Mouse (Mus musculus) left cerebral cortex, postnatal 36 days (tissue): ENCODE results near the gene Umps. TPM values are rescaled to one million over a fixed set of nuclear protein-coding genes. Genes with fewer than 3 reads are reported as not detected.
A peak's percentile ranks its signal among the peaks of the same experiment; 100 is the strongest.

Experiments used
- DNase-seq, 2 experiments: peaks; one replicate each; pipeline ENCODE4 v3.0.0; 2021 to 2022; ENCODE audit warnings: low spot score in 2 of 2, mixed read lengths in 1 of 2
- intact Hi-C: fragments of 180-260 bp; cut with DNase I; formaldehyde crosslinking; loops from one replicate; pipeline ENCODE4 v1.15.1; 2025
- total RNA-seq, 2 experiments: library from RNA; stranded (reverse); gene quantifications; 2 replicates each; pipeline ENCODE4 v1.2.3; 2021

Gene Umps
- total RNA-seq, result 10 to 100 TPM; 12.2 to 15.1 TPM

GRCm38 (mm10) chr16:33966538-33967282 lies at the start of gene Umps:
Gene Umps (minus strand): TSS chr16:33967038.
- DNase-seq, result peak; percentile 81 to 82
- intact Hi-C loops, result no loop called here

DNA sequence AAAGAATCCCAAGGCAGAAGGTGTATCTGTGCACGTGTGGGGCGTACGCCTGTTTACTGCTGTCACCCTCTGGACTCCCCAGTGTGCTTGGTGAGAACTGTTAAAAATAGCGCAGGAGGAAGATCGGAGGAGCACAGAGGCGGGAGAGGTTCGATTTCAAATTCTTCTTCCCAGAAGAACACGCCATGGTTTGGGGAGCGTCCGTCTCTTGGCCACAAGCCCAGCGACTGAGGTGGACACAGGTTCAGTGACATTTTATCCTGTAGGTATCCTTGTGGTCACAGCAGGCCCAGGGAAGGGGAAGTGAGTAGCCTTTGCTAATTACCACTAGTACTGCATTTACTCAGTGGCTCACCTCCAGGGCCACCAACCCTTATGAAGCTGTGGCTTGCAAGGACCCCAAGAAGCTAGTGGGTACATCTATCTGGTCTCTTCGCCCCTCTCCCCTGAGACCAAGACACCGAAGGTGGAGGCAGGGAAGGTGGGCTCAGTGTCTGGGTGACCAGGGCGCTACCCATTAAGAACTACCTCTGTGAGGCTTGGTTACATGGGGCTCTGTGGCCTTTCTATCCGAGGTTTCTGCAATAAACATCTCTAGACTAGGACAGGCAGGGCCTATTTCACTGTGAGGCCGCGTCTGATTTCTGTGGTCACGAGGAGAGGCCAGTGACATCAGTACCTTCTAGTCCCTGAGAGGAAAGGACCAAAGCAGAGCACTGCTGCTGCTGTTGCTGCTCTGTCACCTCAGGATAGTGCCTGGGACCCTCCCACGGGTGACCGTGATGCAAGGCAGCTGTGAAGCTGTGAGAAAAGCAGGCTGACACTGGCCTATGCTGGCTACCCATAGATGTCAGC lies 45.4 kb upstream of the Umps start:
- DNase-seq, result no peak
- intact Hi-C loops, result no loop called here

- no peak for DNase-seq
- intact Hi-C loops, result no loop called here
Observed at GRCm38 (mm10) chr16:34009567-34009966, 42.7 kb upstream of the Umps start.

GRCm38 (mm10) chr16:34005986-34006385 lies 39.1 kb upstream of the Umps start:
- no peak for DNase-seq
- intact Hi-C loops, result no loop called here

GRCm38 (mm10) chr16:34004128-34004578 lies 37.3 kb upstream of the Umps start:
- intact Hi-C loops, result no loop called here
- no peak for DNase-seq

DNA sequence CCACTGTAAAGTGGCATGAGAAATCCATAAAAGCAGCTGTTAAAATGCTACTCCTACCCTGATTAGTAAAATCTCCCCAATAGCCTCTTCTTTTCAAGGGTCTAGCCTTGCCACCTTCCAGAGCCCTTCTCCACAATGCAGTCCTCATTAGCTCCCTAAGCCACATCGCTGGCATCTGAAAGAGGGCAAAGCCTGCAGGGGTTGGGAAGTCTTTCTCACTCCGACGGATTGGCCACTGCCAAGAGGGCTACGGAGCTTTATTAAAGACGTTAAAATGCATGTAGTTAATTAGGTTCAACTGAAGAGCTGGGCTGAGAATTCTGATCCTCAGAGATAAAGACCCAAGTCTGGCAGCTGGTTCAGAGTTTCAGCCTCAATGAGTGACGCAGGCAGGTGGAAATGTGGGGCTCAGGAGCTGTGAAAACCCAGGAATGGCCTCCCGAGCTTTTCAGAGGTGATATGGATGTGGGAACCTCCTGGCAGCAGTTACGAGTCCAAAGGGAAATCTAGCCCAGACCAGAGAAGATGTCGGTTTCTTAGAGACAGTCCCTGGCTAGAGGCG lies 36.8 kb upstream of the Umps start:
- no peak for DNase-seq

DNA sequence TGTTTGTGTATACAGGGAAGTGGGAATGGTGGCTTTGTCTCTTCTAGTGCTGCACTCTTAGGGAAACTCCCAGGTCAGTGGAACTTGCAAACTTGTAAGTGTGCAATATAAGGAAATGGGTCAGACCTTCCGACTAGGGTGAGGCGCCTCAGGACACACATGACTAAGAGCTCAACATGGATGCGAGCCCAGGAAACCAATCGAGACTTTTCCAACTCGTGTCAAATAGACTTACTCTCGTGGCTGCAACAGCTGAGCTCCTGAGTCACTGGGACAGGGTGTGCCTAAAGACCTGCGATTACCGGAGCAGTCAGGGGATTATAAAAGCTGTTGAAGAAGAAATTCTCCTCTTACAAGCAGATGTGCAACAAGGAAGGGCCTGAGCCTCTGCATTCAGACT lies 33.9 kb upstream of the Umps start:
- intact Hi-C loops, result no loop called here
- no peak for DNase-seq

More for the DNA sequence above, 36.8 kb upstream of the Umps start:
- intact Hi-C loops, result no loop called here

GRCm38 (mm10) chr16:33999388-33999787 lies 32.5 kb upstream of the Umps start:
- intact Hi-C loops, result no loop called here
- peak; percentile 36 to 50 for DNase-seq

DNA sequence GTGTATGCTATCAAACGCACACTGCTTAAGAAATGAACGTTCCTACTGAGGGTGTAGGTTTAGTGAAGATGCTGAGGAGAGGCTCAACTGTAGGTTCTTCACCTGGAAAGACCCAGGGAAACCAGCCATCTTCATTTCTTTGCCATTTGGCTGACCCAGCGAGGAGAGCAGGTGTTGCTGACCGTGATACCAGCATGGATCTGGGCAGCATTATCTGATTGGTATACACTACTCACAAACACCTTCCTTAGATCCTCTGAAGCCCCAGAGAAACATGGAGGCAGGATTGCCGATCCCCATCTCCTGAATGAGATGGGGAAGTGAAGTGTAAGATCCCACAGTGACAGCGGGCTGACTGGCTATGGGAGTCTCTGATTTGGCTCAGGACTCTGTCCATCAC lies 31.2 kb upstream of the Umps start:
- intact Hi-C loops, result no loop called here
- no peak for DNase-seq

- no peak for DNase-seq
- intact Hi-C loops, result no loop called here
Observed at GRCm38 (mm10) chr16:33996030-33996429, 29.2 kb upstream of the Umps start.

DNA sequence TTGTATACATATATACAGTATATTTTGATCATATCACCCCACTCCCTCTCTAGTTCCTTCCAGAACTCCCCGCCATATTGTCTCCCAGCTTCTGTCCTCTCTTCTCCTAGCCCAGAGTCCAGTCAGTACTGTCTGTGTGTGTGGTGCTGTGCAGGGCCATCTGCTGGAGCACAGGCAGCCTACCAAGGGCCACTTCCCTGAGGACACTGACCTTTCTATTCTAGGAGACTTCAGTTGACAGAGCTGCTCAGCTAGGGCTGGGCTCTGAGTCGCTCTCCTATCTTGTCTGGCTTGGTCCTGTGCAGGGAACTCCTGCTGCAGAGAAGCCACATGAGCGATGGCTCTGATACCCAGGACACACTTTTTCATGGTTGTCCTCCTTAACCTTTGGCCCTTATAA lies 28.7 kb upstream of the Umps start:
- no peak for DNase-seq
- intact Hi-C loops, result no loop called here

DNA sequence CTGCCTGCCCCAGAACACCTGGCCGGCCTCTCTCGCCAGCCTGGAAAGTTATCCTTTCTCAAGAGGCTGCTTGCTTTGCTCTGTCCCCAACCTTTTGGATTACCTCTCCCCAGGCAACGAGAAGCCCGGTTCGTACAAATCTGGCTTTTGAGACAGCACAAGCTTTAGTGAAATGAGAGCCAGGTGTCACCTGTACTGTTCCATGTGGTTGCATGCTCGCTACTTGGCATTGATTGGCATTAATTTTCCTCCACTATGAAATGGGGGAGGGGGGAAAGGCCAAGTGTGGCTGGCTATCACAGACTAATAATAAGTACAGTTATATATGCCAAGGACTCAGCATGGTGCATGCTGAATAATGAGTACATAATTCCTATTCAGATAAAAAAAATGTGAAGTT lies 27.5 kb upstream of the Umps start:
- no peak for DNase-seq
- intact Hi-C loops, result no loop called here

- intact Hi-C loops, result no loop called here
- no peak for DNase-seq
Observed at GRCm38 (mm10) chr16:33990712-33991111, 23.9 kb upstream of the Umps start.

DNA sequence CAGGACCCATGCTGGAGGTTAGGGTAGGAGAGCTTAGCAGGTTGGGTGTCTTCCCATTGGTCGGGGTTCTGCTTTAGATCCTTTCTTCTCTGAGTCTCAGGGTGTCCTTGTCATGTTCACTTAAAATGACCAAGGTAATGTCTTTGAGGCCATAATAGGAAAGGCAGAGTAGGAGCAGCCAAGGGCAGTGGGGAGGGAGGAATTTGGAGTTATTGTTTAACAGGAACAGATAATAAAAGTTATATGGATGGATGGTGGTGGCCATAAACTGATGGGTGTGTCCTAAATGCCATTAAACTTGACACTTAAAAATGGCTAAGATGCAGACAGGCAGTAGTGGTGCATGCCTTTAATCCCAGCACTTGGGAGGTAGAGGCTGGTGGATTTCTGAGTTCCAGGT lies 22.3 kb upstream of the Umps start:
- DNase-seq, result no peak
- intact Hi-C loops, result no loop called here

GRCm38 (mm10) chr16:33988358-33989012 lies 21.6 kb upstream of the Umps start:
- intact Hi-C loops, result no loop called here

DNA sequence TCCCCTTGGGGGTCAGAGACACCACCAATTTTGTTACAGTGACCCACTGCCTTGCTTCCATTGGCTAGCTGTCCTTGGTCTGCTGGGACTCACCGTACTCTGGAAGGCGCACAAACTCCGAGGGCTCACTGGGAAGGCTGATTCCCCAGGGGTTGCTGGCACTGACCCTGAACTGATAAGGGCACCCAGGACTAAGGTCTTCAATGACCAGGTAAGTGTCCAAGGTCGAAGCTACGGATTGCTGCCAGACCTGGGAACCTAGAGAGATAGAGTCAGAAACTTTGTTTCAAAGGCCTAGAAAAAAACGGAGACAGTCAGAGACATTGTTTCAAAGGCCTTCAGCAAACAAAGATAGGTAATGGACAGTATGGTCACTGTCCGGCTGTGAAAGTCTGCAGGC lies 20.2 kb upstream of the Umps start:
- no peak for DNase-seq
- intact Hi-C loops, result loop anchor here (2.0 kb wide), 1 partner anchor 166 kb away; no protein-coding TSS in a partner anchor

More at GRCm38 (mm10) chr16:33988358-33989012, 21.6 kb upstream of the Umps start:
- DNase-seq, result peak; percentile 43 to 44

DNA sequence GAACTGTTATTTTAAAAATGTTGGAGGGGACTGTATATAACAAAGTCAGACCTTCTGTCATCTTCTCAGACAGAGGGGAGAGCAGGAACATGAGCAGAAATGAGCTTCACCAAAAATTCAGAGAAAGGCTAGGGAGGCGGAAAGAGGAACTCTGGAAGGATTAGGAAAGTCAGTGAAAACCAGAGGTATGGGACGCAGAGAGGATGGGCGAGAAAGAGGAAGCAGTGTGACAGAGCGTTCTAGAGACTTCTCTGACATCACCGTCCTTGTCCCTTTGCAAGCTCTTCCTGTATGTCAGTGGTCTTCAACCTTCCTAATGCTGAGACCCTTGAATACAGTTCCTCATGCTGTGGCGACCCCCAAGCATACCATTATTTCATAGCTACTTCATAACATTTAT lies 18.5 kb upstream of the Umps start:
- no peak for DNase-seq
- intact Hi-C loops, result no loop called here

- intact Hi-C loops, result no loop called here
- DNase-seq, result no peak
Observed at GRCm38 (mm10) chr16:33983712-33984111, 16.9 kb upstream of the Umps start.

- DNase-seq, result no peak
- intact Hi-C loops, result no loop called here
Observed at GRCm38 (mm10) chr16:33979855-33980254, 13.0 kb upstream of the Umps start.

DNA sequence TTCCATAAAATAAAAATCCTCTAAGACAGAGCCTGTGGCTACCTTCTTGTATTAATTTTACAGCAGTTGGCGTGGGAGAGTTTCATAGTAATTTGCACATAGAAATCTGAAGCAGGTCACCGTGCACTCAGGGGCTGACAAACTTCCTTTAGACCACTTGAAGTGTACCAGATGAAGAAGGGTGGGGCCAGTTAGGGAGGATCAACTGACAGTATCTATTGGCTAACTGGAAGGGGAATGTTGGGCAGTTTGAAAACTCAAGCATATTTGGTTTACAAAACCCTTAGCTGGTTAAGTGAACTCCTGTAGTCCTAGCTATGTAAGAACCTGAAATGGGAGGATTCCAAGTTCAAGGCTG lies 424 bp upstream of the Umps start:
- intact Hi-C loops, result no loop called here
- no peak for DNase-seq
